Mouse (Mus musculus): ENCODE data around the gene Unc45a. TPM values are rescaled to one million over a fixed set of nuclear protein-coding genes. Genes with fewer than 3 reads are reported as not detected.
A peak's percentile ranks its signal among the peaks of the same experiment; 100 is the strongest.
"Not testable (repeated sequence)": the region's sequence is repeated elsewhere in the genome, so short reads cannot be mapped to it uniquely, and the experiment has no call there.

Gene Unc45a
- total and polyA plus RNA-seq, 3 experiments: 7.9 to 21.8 (median 16.8) TPM

- H3K27me3 ChIP-seq (replicated peaks); DNase-seq (ENCODE audit: extremely low read depth); dilution Hi-C loops (cut with MboI; ENCODE audit: extremely low pct_ligation_motif_present, extremely low pct_unique_long_range_greater_than_20kb, low sequenced_read_pairs); H3K27ac ChIP-seq (ENCODE audit: insufficient read depth, low read depth); H3K9ac ChIP-seq (ENCODE audit: insufficient read depth, low read depth); H3K4me3 ChIP-seq (replicated peaks in 1 of 3; ENCODE audit: low read depth in 2 of 3, low read length in 2 of 3, poor library complexity in 1 of 3); H3K9me3 ChIP-seq (replicated peaks; ENCODE audit: low read length); in situ Hi-C loops (cut with MboI; ENCODE audit: low pct_ligation_motif_present, low pct_unique_long_range_greater_than_20kb, low sequenced_read_pairs): not testable (repeated sequence)
- peaks cover 3 to 18% of the 10 kb centered on the region in 2 experiments; a peak in 3 of 4 replicates for H3K4me1 ChIP-seq (ENCODE audit: control insufficient read depth in 1 of 2, insufficient read depth in 2 of 2)
- peak; percentile 69 for TF ChIP-seq ZNF384 (IDR thresholded peaks at IDR 0.05; ENCODE audit: low read depth, low read length)
- H3K36me3 ChIP-seq (replicated peaks in 1 of 2; ENCODE audit: control insufficient read depth in 1 of 2, insufficient read depth in 1 of 2, low read length in 1 of 2): peaks cover 55 to 66% of the 10 kb centered on the region in 2 experiments
- peak overlapping the region; percentile 44; the same call in 1 of the 2 replicates for H3K4me2 ChIP-seq (ENCODE audit: insufficient read depth, low read depth, poor library complexity, severe bottlenecking)
- H3K79me2 ChIP-seq (replicated peaks; ENCODE audit: control insufficient read depth, extremely low read depth, insufficient read depth, poor library complexity, severe bottlenecking): peaks cover 17% of the 10 kb centered on the region
Observed at GRCm38 (mm10) chr7:80324816-80325119, 16.0 kb downstream of the Unc45a start.

GRCm38 (mm10) chr7:80324043-80324815 lies 16.6 kb downstream of the Unc45a start, which contains the start of gene Rccd1:
Rccd1 (minus strand) TSS chr7:80324454.
- dilution Hi-C loops (cut with MboI; ENCODE audit: extremely low pct_ligation_motif_present, extremely low pct_unique_long_range_greater_than_20kb, low sequenced_read_pairs): no loop called here
- no peaks in the 10 kb centered on the region for H3K27me3 ChIP-seq (replicated peaks)
- peaks cover 56 to 66% of the 10 kb centered on the region in 2 experiments for H3K36me3 ChIP-seq (replicated peaks in 1 of 2; ENCODE audit: control insufficient read depth in 1 of 2, insufficient read depth in 1 of 2, low read length in 1 of 2)
- DNase-seq (ENCODE audit: extremely low read depth): peak; percentile 93
- H3K4me2 ChIP-seq (ENCODE audit: insufficient read depth, low read depth, poor library complexity, severe bottlenecking): peak within 1 kb of the TSS; percentile 92
- peak within 1 kb of the TSS; percentile 83 for H3K9ac ChIP-seq (ENCODE audit: insufficient read depth, low read depth)
- peaks cover 3 to 18% of the 10 kb centered on the region in 2 experiments; a peak in 3 of 4 replicates for H3K4me1 ChIP-seq (ENCODE audit: control insufficient read depth in 1 of 2, insufficient read depth in 2 of 2)
- H3K79me2 ChIP-seq (replicated peaks; ENCODE audit: control insufficient read depth, extremely low read depth, insufficient read depth, poor library complexity, severe bottlenecking): peaks cover 17% of the 10 kb centered on the region
- H3K4me3 ChIP-seq (replicated peaks in 1 of 3; ENCODE audit: low read depth in 2 of 3, low read length in 2 of 3, poor library complexity in 1 of 3): peak within 1 kb of the TSS; percentile 71 to 94 (median 80)
- peak within 1 kb of the TSS; percentile 83 for H3K27ac ChIP-seq (ENCODE audit: insufficient read depth, low read depth)
- no peaks in the 10 kb centered on the region for H3K9me3 ChIP-seq (replicated peaks; ENCODE audit: low read length)
- in situ Hi-C loops (cut with MboI; ENCODE audit: low pct_ligation_motif_present, low pct_unique_long_range_greater_than_20kb, low sequenced_read_pairs): no loop called here
- TF ChIP-seq TBP (conservative IDR thresholded peaks at IDR 0.05; ENCODE audit: low read depth, low read length) (peak; percentile 85), MAZ (IDR thresholded peaks at IDR 0.05; ENCODE audit: low read depth, low read length) (0 out of 2 replicates have a peak, but pooled peaks have one; percentile 29), POLR2AphosphoS2 (IDR thresholded peaks at IDR 0.05; ENCODE audit: low read depth, low read length) (peak; percentile 86), JUND (conservative IDR thresholded peaks at IDR 0.05; ENCODE audit: low read depth, low read length) (peak; percentile 45; the same call in 1 of the 2 replicates), E2F4 (IDR thresholded peaks at IDR 0.05; ENCODE audit: insufficient replicate concordance, low read depth, low read length) (no peak), IRF4 (IDR thresholded peaks at IDR 0.05; ENCODE audit: low read depth, low read length) (no peak; the same call in 1 of the 2 replicates), RCOR1 (conservative IDR thresholded peaks at IDR 0.05; ENCODE audit: low read depth, low read length) (no peak), GABPA (IDR thresholded peaks at IDR 0.05; ENCODE audit: insufficient replicate concordance, low read depth, low read length) (no peak), SIN3A (IDR thresholded peaks at IDR 0.05; ENCODE audit: low read length) (peak; percentile 96), BHLHE40 (IDR thresholded peaks at IDR 0.05; ENCODE audit: low read depth, low read length) (peak; percentile 88), RAD21 (IDR thresholded peaks at IDR 0.05; ENCODE audit: low read depth, low read length) (no peak), NELFE (IDR thresholded peaks at IDR 0.05; ENCODE audit: low read depth, low read length) (peak; percentile 83), ZC3H11A (IDR thresholded peaks at IDR 0.05; ENCODE audit: low read depth, low read length) (no peak), MYC (IDR thresholded peaks at IDR 0.05; ENCODE audit: low read depth, low read length) (peak; percentile 83), ELF1 (IDR thresholded peaks at IDR 0.05; ENCODE audit: low read depth, low read length) (peak; percentile 89), UBTF (IDR thresholded peaks at IDR 0.05; ENCODE audit: low read depth, low read length) (no peak), KAT2A (IDR thresholded peaks at IDR 0.05; ENCODE audit: insufficient replicate concordance, low read length) (0 out of 2 replicates have a peak, but pooled peaks have one; percentile 34), USF1 (IDR thresholded peaks at IDR 0.05; ENCODE audit: low read depth, low read length) (no peak), CHD1 (IDR thresholded peaks at IDR 0.05; ENCODE audit: low read depth, low read length) (no peak), POLR2A (IDR thresholded peaks at IDR 0.05; ENCODE audit: low read depth, low read length) (peak; percentile 90), CTCF (conservative IDR thresholded peaks at IDR 0.05 in 1 of 2, IDR thresholded peaks at IDR 0.05 in 1 of 2; ENCODE audit: low read depth in 2 of 2, low read length in 2 of 2) (no peak), USF2 (conservative IDR thresholded peaks at IDR 0.05; ENCODE audit: low read depth, low read length) (no peak; the same call in 1 of the 2 replicates), ETS1 (conservative IDR thresholded peaks at IDR 0.05; ENCODE audit: low read depth, low read length) (no peak), PAX5 (IDR thresholded peaks at IDR 0.05; ENCODE audit: low read length) (no peak), ZMIZ1 (IDR thresholded peaks at IDR 0.05; ENCODE audit: low read depth, low read length) (peak; percentile 95), HCFC1 (IDR thresholded peaks at IDR 0.05; ENCODE audit: low read depth, low read length) (peak; percentile 76), MXI1 (IDR thresholded peaks at IDR 0.05; ENCODE audit: low read depth, low read length) (peak; percentile 98), ZNF384 (IDR thresholded peaks at IDR 0.05; ENCODE audit: low read depth, low read length) (peak; percentile 90), JUN (IDR thresholded peaks at IDR 0.05; ENCODE audit: insufficient read depth, low read depth, low read length) (peak; percentile 63), EP300 (IDR thresholded peaks at IDR 0.05; ENCODE audit: low read length) (no peak), NRF1 (IDR thresholded peaks at IDR 0.05; ENCODE audit: low read depth, low read length) (peak; percentile 83), SMC3 (IDR thresholded peaks at IDR 0.05; ENCODE audit: low read depth, low read length) (no peak)
